Mouse (Mus musculus) cortical plate, adult 2 months (tissue): ENCODE results near the gene Gm5861. TPM values are rescaled to one million over a fixed set of nuclear protein-coding genes. Genes with fewer than 3 reads are reported as not detected.
"Not testable (repeated sequence)": the region's sequence is repeated elsewhere in the genome, so short reads cannot be mapped to it uniquely, and the experiment has no call there.

Experiments used
- H3K27ac ChIP-seq: fragments of 200-500 bp; 2 replicates; pipeline ENCODE4 v1.5.1; 2012; ENCODE audit warnings: low read length, control low read depth, inconsistent platforms; ENCODE audit not compliant: insufficient read depth
- H3K4me1 ChIP-seq: fragments of 200-500 bp; 2 replicates; pipeline ENCODE4 v1.6.1; 2011; ENCODE audit warnings: low read length; ENCODE audit not compliant: control insufficient read depth, insufficient read depth
- H3K4me3 ChIP-seq: fragments of 200-500 bp; 2 replicates; pipeline ENCODE4 v1.5.1; 2011; ENCODE audit warnings: mild to moderate bottlenecking, low read length, control low read depth; ENCODE audit not compliant: insufficient read depth
- polyA plus RNA-seq: library from polyadenylated mRNA; depleted of rRNA; stranded (reverse); fragments of >200 nt; gene quantifications from 2 replicates; pipeline ENCODE4 v1.2.3, GENCODE M21; 2012; rRNA removed

Gm5861 gene
- polyA plus RNA-seq: not detected in 2 replicates

DNA sequence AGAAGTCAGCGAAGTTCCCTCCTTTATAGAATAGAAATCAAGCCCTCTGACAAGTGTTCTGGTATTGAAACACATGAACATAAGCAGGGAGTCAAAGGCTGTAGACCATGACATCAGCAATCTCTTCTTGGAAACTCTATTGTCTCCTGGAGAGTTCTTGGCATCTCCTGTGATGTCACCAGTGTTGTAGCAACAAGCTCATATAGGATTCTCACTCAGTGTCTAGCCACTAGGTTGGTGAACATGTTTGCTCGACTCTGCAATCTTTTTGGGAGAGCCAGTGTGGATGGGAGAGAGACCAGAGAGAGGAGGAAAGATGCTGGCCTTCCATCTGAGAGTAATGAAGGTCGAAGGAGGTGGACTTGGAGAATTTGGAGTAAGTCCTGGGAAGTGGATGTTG lies at the start of gene Gm5861:
TSS of gene Gm5861 (plus strand) at position 301 of the 400 bp plus-strand sequence.
- not testable (repeated sequence) for H3K4me3 ChIP-seq, H3K27ac ChIP-seq, H3K4me1 ChIP-seq

DNA sequence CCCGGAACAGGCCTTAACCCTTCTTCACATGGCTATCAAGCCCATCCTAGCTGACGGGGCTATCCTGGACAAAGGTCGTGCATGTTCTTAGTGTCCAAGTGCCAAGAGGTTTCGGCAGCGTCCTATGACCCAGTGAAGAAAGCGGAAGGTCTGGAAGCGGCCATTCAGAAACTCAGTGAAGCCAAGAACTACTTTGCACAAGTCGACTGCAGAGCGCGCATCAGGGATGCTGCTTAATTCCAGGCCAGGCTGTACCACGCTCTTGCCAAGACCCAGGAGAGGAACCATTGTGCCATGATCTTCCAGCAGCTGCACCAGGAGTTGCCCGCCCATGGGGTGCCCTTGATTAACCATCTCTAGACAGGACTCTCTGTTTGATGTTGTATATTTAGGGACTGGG lies 44.8 kb upstream of the Gm5861 start:
- not testable (repeated sequence) for H3K4me1 ChIP-seq, H3K27ac ChIP-seq, H3K4me3 ChIP-seq

Other genes starting within 250 kb of the Gm5861 start
- not detected in 2 replicates for gene Gm8871, start 235.3 kb upstream of the Gm5861 start, polyA plus RNA-seq
- gene Gm8857, start 235.3 kb upstream of the Gm5861 start, polyA plus RNA-seq: not detected in 2 replicates
- not detected in 2 replicates for gene Gm8879, start 55.4 kb upstream of the Gm5861 start, polyA plus RNA-seq
- gene Gm8890, start 73.0 kb downstream of the Gm5861 start, polyA plus RNA-seq: not detected in 2 replicates
- not detected in 2 replicates for gene Speer1, start 158.4 kb downstream of the Gm5861 start, polyA plus RNA-seq
- gene Gm8897, start 233.3 kb downstream of the Gm5861 start, polyA plus RNA-seq: not detected in 2 replicates